Mouse (Mus musculus) layer of hippocampus, postnatal 10 days (tissue): ENCODE results near the gene Lyzl6. TPM values are rescaled to one million over a fixed set of nuclear protein-coding genes. Genes with fewer than 3 reads are reported as not detected.

Experiments used
- DNase-seq, 2 experiments: peaks; one replicate each; pipeline ENCODE4 v3.0.0; 2021; ENCODE audit warnings: low spot score in 2 of 2
- long read RNA-seq: library from polyadenylated mRNA; stranded (forward); transcript quantifications from one replicate; pipeline ENCODE4 v2.0.0, GENCODE M21; 2023
- total RNA-seq, 2 experiments: library from RNA; stranded (reverse); gene quantifications; 2 replicates each; pipeline ENCODE4 v1.2.3; 2021

Lyzl6 gene
- not detected for total RNA-seq
- long read RNA-seq: 0 reads

- no peak for DNase-seq
Measured at GRCm38 (mm10) chr11:103638790-103639189, at the start of gene Lyzl6. Gene Lyzl6, minus strand, starts transcription at chr11:103638890.

- DNase-seq: no peak
Measured at GRCm38 (mm10) chr11:103686706-103687105, 48.0 kb upstream of the Lyzl6 start.

DNA sequence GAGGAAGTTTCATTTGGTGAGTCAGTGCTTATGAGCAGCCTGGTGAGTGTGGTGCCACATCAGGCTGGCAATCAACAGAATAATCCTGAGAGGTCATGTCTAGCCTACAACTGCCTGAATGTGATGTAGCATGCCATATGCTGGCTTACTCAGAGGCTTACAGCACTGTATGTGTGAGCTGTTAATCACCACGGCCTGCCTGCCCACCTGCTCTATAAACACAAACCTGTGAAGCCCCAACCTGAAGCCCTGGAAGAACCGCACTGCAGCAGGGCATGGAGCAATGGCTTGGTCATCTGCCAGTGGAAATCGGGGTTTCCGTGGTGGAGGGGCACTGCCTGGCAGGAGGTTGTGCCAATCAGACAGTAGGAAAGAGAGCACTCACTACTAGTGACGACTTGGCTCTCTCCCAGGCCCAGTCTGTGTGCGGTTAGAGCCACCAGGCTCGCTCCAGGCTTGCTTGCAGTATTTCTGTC, 46.6 kb upstream of the Lyzl6 start:
- peak; percentile 68 to 78 for DNase-seq

DNA sequence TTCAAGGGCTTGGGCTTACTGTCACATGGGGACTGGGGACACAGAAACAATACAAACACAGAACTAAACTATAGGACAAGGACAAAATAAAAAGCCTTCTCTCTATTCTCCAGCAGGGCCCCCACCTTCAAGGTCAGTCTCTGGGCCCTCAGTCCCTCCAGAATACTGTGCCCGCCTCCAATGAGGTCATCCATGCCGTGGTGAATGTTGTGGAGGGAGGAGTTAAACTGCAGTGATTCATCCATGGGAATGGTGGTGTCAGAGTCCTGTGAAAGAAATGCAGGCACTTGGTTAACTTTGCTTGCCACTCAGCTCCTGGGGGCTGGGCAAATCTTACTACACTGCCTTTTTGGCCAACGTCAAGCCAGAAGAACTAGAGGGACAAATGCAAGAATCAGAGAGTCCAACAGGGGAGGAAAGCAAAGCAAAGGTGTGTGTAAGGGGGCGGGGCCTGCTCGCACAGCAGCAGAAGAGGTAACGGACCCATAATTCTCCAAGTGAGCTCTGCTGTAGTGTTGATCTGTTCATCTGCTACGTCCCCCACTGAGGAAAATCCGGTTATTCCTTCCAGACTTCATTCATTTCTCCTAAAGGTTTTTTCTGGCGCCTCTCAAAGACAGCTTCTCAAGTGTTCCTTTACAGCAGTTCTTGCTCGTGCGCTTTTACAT, 45.1 kb upstream of the Lyzl6 start:
- no peak for DNase-seq

DNA sequence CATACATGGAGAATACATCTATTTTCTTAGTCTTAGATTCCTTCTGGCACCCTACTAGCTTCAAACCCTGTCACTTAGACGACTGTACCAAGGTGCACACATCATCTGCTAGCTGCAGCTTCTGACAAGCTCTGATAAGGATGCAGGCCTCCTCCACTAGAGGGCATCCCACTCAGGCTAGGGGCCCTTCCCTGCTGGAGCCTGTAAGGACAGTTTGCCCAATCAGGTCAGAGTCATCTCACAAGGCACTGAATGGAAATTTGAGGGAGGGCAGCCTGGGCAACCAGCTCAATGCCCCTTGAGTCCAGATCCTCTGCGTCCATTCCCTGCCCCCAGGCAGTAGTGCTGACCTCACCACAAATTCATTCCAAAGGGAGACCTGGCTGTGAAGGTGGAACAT, 38.4 kb upstream of the Lyzl6 start:
- DNase-seq: peak; percentile 37 to 59

DNA sequence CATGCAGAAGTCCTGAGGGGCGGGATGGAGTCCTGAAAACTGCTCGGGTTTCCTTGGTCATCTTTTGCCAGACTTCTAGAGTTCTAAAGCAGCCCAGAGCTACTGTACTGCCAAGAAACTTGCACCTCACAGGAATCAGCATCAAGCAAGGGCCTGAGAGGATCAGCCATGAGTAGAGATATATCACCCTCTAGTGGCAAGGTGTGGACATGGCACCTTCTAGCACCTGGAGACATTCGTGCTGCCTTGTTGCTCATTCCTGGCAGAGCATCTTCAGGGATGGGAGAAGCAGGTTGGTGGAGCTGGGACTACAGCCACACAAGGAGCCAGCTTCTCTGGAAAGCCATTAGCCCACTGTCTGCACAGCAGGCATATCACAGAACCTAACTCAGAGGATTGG, 36.9 kb upstream of the Lyzl6 start:
- DNase-seq: peak; percentile 70 to 76

GRCm38 (mm10) chr11:103666907-103667426, 28.3 kb upstream of the Lyzl6 start:
- DNase-seq: peak in 1 of 2 experiments; percentile 30

DNA sequence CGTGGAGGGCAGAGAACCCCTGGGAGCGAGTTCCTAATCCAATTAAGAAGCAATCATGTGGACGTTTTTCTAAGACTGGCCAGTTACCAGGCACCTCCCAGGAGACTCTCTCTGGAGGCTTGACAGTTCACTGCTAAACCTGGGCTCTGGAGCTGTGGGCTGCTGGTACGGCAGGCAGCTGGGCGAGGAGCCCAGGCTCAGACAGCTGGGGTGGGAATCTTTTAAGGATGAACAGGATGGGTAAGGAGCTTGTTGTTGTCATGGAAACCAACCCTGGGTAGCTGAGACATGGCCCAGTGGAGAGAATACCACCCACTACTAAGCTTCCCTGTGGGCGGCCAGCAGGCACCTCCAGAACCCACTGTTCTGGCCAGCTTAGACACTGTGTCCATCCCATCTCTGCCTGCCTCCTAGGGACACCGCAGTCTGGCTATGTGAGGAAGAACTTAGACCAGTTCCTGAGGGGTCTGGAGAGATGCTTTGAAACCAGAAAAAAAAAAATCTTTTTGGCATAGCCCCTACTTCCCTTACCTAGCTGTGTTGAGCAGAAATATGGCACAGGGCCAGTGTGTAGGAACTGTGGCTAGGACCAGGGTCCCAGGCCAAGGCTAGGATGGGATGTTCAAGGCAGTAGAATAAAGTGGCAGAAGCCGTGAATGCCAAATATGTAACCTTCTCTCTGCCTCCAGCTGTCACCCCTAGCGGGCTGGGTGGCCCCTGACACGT, 27.7 kb upstream of the Lyzl6 start:
- peak; percentile 54 to 67 for DNase-seq

DNA sequence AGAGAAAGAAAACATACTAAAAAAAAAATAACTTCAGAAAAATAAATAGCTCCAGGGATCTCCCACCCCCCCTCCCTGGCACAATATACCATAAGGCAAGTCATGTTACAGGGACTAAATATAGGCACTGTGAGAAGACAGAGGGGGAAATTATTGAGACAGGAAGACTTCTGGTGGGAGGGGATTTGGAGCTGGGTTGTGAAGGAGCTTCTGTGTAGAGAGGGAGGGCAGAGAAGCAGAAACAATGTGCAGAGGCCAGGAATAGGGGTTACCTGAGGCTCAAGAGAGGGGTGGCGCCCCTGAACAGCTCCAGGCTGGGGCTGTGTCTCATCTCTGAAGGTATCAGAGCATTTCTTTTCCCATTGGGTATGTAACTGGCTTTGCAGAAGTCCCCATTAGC, 27.0 kb upstream of the Lyzl6 start:
- DNase-seq: no peak

GRCm38 (mm10) chr11:103663119-103663518, 24.4 kb upstream of the Lyzl6 start:
- no peak for DNase-seq

- peak; percentile 30 to 52 for DNase-seq
Measured at GRCm38 (mm10) chr11:103662546-103662945, 23.9 kb upstream of the Lyzl6 start.

DNA sequence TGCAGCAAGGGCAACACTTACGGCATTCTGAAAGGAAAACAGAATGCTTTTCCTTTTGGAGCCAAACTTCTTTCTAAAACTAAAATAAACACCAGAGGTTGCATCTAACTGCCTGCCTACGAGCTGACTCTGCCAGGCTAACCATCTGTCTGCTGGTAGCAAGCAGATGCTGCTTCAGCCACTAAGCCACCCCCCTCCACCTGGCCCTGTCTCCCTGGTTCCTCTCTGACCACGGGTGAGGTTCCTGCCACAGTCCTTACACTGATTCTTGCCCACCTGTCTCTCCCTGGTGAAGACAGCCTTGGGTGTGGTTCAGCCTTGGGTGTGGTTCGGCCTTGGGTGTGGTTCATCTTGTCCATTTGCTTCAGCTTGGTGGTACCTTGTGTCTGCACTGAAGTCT, 23.2 kb upstream of the Lyzl6 start:
- DNase-seq: peak in 1 of 2 experiments; percentile 30

- peak in 1 of 2 experiments; percentile 37 for DNase-seq
Measured at GRCm38 (mm10) chr11:103658189-103658588, 19.5 kb upstream of the Lyzl6 start.

- DNase-seq: no peak
Measured at GRCm38 (mm10) chr11:103656520-103656919, 17.8 kb upstream of the Lyzl6 start.

- peak in 1 of 2 experiments; percentile 52 for DNase-seq
Measured at GRCm38 (mm10) chr11:103653359-103653965, 14.8 kb upstream of the Lyzl6 start.

DNA sequence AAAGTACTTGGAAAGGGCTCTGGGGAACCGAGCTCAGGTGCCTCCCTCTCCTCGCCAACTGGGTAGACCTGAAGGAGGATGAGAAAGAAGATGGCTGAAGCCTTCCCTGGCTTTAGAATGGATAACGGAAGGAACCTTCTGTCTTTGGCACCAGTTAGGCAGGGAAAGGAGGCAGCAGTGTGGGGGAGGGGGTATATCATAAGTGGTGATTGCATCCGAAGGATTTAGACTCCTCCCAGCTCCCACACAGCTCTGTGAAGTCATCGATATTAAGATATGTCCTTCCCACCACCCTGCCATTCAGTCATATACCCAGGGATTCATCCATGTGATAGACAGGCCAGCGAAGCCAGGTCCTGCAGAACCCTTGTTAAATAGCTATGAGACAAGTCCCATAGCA, 12.7 kb upstream of the Lyzl6 start:
- DNase-seq: no peak

GRCm38 (mm10) chr11:103649983-103650493, 11.3 kb upstream of the Lyzl6 start:
- DNase-seq: no peak

DNA sequence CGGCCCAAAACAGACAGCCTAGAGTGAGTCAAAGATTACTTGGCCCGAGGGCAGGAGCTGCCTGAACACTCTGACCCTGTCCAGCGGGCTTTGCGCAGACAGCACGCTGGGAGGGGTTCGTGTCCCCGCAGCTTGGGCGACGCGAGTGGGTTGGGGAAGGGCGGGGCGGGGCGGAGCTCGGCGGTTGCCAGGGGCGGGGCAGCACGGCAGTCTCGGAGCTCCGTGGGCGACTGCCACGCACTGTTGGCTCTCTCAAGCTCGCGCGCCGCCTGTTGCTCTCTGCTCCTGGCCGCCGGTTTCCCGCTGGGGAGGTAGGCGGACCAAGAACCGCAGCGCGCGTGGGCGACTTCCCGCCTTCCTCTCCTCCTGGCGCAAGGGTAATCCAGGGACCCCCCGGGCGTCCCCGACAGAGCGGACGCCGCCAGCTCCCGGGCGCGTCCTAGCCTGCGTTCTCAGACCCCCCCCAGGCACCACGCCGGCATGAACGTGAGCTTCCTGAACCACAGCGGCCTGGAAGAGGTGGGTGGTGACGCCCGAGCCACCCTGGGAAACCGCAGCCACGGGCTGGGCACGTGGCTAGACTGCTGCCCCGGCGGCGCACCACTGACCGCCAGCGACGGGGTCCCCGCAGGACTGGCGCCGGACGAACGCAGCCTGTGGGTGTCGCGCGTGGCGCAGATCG, 10.8 kb upstream of the Lyzl6 start, which contains the start of gene Rprml:
Gene Rprml (plus strand): TSS at position 270 of the 682 bp plus-strand sequence.
- peak; percentile 69 to 74 for DNase-seq

GRCm38 (mm10) chr11:103648656-103649055, 10.0 kb upstream of the Lyzl6 start:
- DNase-seq: no peak

GRCm38 (mm10) chr11:103647921-103648620, 9.4 kb upstream of the Lyzl6 start:
- DNase-seq: no peak
